Mouse (Mus musculus) cerebellum, adult 11-12 months (tissue): ENCODE results near the gene Krt80.

Experiments used
- DNase-seq: peaks from one replicate; pipeline ENCODE4 v3.0.0; 2022

Krt80 gene

DNA sequence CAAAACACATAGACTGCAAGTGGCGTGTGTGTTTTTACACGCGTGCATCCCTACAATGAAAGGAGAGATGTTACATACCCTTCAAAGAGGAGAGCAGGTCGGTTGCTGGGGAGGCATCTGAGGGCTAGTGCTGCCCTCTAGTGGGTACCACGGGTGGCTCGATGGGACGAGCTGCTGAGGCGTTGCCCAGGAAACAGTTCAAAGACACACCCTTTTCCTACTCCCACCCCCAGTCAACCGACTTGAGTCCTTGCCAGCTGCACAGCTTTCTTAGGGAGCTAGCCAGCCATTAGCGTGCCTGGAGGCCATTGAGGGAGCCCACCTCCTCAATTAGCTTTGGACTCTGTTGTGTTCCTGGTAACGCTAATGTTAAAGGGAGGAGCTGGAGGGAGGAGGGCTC lies 54.1 kb downstream of the Krt80 start:
- DNase-seq: peak; percentile 55

DNA sequence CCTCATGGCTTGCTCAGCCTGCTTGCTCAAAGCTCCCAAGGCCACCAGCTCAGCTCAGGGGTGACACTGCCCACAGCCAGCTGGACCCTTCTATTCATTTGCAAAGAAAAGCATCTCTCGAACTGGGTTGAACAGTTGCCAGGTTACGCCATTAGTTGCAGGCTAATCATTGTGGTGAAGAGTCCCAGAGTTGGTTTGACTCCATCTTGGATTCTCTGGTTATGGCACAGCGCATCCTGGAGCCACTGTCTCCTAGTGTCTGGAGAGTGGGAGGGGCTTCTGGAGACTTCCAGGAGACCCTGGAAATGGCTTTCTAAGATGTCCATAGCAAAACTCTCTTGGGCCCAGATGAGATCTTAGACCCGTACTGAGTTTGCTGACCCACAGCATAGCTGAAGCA lies 54.6 kb downstream of the Krt80 start:
- no peak for DNase-seq

DNA sequence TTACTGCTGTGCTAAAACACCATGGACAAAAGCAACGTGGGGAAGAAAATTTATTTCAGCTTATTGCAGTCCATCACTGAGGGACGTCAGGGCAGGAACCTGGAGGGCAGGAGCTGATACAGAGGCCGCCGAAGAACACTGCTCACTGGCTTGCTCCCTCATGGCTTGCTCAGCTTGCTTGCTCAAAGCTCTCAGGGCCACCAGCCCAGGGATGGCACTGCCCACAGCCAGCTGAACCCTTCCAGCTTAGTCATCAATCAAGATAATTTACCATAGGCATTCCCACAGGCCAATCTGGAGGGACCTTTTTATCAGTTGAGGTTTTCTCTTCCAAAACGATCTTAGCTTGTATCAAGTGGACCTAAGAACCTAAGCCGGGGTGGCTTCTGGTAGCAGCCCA lies 58.0 kb downstream of the Krt80 start:
- DNase-seq: no peak

DNA sequence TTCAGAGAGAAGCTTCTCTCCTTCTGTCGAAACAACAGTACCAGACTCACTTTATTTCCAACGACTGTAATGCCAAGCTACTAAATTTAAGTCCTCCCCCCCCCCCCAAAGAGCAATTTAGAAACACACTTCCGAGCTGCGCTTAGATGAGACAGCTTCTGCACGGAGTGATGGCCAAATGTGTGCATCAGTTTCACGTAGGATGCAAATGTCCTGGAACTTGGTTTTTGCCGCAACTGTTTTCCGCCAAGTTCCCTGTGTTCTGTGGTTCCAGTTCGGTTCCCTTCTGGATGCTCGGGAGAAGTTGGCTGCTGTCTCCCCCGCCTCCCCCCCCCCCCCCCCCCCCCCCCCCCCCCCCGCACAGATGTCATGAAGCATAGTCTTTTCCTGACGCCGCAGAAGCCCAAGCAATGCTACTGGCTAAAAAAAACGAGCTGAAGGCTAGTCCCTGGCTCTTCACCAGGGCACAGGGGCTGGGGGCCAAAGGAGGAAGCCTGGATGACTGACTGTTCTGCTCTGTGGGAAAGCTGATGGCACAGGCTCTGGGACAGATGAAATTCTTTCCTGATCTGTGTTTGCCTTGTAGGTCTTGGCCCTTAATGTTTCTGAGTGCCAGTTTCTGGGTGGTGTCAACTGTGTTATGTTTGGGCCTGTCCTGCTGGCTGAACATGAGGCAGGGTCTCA lies 58.7 kb downstream of the Krt80 start:
- DNase-seq: no peak

DNA sequence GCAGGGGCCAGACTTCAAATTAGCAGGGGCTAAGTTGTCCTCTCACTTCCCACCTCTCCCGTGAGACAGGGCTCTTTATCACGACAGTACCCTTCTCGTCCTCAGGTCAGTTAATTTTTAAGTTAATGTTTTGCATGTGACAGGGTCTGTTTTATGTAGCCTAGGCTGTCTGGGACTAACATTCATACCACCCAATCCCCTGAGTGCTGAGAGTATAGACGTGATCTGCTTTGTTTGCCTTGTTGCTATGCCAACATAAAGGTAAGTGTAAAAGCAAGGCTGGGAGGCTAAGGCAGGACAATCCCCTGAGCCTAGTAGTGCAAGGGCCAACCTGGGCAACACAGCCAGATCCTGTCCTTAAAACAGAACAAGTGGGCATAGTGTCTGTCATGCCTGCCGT lies 60.5 kb downstream of the Krt80 start:
- no peak for DNase-seq

DNA sequence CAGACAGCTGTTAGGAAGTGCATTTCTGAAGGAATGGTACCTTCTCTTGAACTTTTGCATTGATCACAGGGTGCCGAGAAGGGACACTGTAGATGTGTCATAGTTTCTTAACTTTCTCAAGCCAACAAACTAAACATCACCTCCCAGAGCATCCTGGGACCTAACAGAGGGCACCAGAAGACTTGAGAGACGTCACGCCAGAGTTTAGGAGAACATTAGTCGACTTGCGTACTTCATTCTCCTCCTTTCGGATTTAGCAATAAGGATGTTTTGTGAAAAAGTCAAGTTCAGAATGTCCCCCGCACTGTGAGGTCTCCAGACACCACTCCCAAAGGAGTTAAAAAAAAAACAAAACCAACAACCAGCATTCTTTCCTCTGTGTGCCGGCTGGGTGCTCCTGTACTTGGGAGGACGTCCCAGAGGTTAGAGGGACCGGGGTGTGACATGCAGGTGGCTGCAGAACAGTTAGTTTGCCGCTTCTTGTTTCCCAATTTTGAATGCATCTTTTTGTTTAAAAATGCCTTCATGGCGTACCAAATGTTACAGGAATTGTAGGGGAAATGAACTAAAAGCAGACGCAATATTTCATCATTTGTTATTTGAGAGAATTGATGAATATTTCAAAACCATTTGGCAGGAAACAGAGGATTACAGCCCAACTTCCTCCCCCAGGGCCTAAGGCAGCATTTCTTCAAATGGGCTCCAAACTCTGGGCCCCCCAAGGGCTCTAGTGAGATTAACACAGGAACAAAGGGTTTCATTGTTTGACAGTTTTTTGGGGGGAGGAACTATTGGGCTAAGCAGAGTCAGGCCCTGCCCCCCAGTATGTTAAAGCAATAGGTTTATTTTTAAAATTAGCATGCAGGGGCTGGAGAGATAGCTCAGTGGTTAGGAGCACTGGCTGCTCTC lies 61.3 kb downstream of the Krt80 start:
- no peak for DNase-seq

DNA sequence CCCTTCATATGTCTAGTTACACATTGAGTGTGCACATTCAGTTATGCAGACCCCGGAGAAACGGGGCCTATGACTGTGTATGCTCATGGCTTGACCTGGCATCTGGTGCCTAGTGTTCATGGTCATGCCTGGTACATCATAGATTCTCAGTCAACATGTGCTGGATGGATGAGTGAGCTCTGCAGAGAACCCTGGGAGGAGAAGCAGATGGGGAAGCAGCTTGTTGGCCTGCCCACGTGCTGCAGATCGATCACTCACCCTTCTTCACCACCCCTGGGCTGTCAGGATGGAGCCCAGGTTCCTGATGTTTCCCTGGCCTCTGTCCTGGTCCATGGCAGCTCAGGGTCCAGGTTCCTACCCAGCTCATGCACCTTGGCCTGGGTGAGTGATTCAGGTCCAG lies 63.5 kb downstream of the Krt80 start:
- DNase-seq: no peak

DNA sequence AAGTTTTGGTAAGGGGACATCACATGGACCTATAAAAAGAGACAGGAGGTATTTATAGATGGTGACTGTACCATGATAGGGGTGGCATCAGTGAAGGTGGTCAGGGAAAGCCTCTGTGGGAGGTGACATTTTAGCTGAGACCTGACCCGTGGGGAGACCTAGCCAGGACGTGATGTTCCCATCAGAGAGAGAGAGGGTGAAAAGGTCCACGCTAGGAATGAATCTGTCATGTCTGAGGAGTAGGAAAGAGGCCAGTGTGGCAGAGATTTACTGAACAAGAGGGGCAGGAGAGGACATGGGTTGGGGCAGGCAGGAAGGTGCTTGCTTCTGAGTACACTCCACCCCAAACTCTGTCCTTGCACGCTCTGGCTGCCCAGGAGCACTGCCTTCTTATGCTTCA lies 66.1 kb downstream of the Krt80 start:
- DNase-seq: no peak

DNA sequence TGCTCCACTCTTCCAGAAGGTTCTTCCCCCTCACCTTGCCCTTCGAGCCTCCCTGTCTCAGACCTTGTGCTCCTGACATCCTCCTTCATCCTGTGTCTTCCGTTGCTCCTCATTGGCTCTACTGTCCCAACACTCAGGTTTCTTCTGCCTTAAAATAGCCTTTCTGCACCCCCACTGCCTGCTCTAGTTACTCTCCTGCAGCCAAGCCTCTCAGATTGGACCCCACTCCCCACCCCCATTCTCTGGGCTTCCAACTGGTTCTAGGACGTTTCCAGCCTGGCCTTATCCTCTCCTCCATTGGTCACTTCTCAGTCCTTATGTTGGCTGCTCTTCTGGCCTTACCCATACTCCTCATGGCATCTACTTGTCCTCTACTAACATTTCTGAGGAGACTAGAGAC lies 67.8 kb downstream of the Krt80 start:
- DNase-seq: no peak

DNA sequence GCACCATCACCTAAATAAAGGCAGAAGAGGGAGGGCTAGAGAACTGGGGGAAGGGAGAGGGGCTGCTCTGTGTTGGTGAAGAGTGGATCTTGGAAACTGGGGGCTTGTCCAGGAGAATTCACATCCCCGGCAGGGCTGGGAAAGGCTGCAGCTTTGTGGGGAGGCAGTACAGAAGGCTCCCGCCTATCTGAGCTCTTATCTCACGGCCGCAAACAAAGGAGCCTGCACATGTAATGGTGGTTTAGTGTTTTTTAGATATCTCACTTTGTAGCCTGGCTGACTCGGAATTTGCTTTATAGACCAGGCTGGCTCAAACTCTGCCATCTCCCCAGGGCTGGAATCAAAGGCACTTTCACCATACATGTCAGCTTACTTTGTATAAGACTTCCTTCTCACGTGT lies 69.8 kb downstream of the Krt80 start:
- DNase-seq: no peak

DNA sequence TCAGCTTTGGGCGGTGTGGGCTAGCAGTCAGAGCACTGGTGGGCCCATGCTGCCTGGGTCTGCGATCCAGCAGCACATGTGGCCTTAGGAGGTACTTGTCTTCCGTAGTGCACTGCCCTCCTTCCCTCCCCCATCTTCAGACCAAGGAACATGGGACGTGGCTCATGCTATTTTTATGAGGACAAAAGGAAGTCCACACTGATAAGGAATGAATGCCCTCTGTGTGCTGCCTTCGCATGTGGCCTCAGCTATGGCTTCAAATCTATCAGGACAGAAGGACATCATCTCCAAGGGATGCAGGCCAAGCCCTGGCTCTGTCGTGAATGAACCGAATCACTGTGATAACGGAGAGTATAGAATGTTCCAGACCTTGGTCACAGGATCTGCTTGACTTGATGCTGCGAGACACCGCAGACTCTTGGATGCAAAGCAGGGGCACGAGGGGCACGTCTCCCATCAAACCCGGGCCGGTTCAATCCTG lies 70.4 kb downstream of the Krt80 start:
- DNase-seq: no peak

DNA sequence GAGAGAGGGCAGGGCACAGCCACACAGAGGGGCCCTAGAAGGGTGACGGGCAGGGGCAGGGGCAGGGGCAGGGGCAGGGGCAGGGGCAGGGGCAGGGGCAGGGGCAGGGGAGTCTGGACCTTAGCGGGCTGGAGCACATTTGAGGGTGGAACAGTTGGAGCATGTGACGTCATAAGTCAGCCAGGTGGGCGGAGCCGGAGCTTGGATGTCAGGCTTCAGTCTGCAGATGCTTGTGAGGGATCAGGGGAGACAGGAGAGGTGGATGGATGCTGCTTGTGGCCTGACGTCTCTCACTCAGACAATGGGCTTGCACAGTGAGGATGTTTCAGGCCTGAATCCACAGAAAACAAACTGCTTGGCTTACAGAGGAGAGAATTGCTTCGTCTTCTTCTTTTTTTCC lies 71.4 kb downstream of the Krt80 start:
- DNase-seq: no peak

DNA sequence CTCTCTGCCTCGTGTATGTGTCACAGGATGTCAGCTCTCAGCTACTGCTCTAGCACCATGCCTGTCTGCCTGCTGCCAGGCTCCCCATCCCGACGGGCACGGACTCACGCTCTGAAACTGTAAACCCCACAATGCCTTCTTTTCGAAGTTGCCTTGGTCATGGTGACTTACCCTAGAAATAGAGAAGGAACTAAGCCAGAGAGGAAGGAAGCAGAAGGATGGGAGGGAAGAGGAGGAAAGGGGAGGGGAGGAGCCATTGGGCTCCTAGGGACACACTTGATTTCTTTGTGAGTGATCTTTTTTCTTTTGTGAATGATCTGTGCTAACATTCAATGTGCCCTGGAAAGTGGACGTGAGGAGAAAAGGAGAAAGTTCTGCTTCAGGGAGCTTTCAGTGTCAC lies 72.0 kb downstream of the Krt80 start:
- no peak for DNase-seq
